Mouse (Mus musculus) intestine, embryonic 15.5 days (tissue): ENCODE measurements around the gene Rpl37a. TPM values are rescaled to one million over a fixed set of nuclear protein-coding genes. Genes with fewer than 3 reads are reported as not detected.

Experiments
- ATAC-seq: fragments of 200-750 bp; cut with Nextera tagmentation; 2 replicates; pipeline ENCODE4 v1.8.0; 2017; ENCODE audit warnings: moderate TSS enrichment, moderate library complexity
- H3K27ac ChIP-seq: fragments of 300-500 bp; sonication (generic); 2 replicates; pipeline ENCODE4 v1.5.1; 2015; ENCODE audit warnings: mild to moderate bottlenecking, inconsistent platforms
- H3K27me3 ChIP-seq: fragments of 300-500 bp; sonication (generic); replicated peaks from 2 replicates; pipeline ENCODE4 v1.6.1; 2015; ENCODE audit warnings: inconsistent platforms
- H3K36me3 ChIP-seq: fragments of 300-500 bp; sonication (generic); 2 replicates; pipeline ENCODE4 v1.6.1; 2015; ENCODE audit warnings: inconsistent platforms
- H3K4me1 ChIP-seq: fragments of 300-500 bp; sonication (generic); replicated peaks from 2 replicates; pipeline ENCODE4 v1.6.1; 2015; ENCODE audit warnings: inconsistent platforms
- H3K4me2 ChIP-seq: fragments of 300-500 bp; sonication (generic); replicated peaks from 2 replicates; pipeline ENCODE4 v1.6.1; 2015; ENCODE audit warnings: mild to moderate bottlenecking, inconsistent platforms
- H3K4me3 ChIP-seq: fragments of 300-500 bp; sonication (generic); replicated peaks from 2 replicates; pipeline ENCODE4 v1.5.1; 2015; ENCODE audit warnings: inconsistent platforms
- H3K9ac ChIP-seq: fragments of 300-500 bp; sonication (generic); 2 replicates; pipeline ENCODE4 v1.6.1; 2015; ENCODE audit warnings: inconsistent platforms
- H3K9me3 ChIP-seq: fragments of 300-500 bp; sonication (generic); 2 replicates; pipeline ENCODE4 v1.6.1; 2016; ENCODE audit warnings: inconsistent platforms
- WGBS: fragments of 180-500 bp; shearing (Covaris S2); methylation state at CpG from one replicate; pipeline ENCODE4 v1.1.7; 2015; 5-methylcytosine and 5-hydroxymethylcytosine counted together
- polyA plus RNA-seq: library from polyadenylated mRNA; unstranded; fragments of >200 nt; fragmentation: Nextera tagmentation; extraction: Ambion mirVana; gene quantifications from 2 replicates; pipeline ENCODE4 v1.2.1, GENCODE M21; 2015

Rpl37a gene
- polyA plus RNA-seq, 1 experiment from 2014 or later = 1,885 TPM

DNA sequence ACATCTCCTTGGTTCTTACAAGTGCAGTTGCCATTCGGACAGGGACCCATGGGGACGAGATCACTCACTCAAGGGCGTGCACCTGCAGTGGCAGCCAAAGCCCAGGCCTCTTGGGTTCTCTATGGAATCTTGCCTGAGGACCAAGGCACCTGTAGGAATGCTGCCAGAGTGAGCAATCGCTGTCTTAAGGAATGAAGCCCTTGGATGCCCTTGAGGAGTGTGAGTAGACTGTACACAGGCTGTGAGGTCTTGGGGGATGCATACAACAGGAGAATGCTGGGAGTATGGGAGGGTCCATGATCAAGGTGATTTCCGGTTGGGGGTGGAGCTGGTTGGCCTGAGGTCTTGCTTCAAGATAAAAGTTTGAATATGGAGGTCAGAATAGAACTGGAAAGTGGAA lies 30.3 kb downstream of the Rpl37a start:
- Histone ChIP-seq H3K9ac (no peak overlapping the region), H3K4me3 (no peak overlapping the region), H3K27me3 (no peaks in the 10 kb centered on the region), H3K4me2 (no peak overlapping the region), H3K9me3 (no peaks in the 10 kb centered on the region), H3K27ac (no peak overlapping the region), H3K36me3 (no peaks in the 10 kb centered on the region), H3K4me1 (peaks cover 11% of the 10 kb centered on the region)
- WGBS = 89% methylated on average over 5 of the region's 5 CpGs
- ATAC-seq = no peak

DNA sequence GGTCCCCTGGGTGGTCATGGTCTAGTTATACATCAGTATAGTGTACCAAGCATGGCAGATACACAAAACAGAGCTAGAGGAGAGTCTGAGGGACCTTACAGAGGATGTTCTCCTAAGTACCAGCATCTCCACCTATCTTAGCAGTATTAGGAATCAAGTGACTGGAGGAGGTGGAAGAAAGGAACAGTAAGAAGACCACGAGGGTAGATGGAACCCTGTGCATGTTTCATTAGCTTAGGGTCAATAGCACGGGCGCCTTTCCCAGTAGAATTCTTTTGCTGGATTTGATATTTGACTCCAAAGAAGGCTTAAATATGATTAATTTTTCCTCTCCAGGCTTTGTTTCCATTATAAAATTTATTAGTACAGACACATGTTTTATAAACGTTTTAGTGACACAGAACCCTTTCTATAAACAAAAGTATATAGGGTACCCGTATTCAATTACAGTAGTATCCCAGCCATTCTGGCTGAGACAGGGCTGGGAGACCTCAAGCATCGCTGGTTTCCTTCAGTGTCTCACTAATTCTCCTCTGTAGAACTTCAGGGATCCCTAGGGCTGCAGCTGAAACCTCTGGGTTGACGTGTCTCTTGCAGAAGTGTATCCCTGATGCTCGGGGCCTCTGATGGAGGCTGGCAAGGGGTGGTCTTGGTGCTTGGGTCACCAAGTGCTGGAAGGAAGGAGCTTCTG lies 33.9 kb downstream of the Rpl37a start:
- peak overlapping the region; percentile 70 for H3K27ac ChIP-seq
- no peak overlapping the region for H3K4me2 ChIP-seq
- 45% methylated on average over 8 of the region's 8 CpGs for WGBS
- H3K4me3 ChIP-seq = no peak overlapping the region
- ATAC-seq = peak; percentile 66
- no peaks in the 10 kb centered on the region for H3K36me3 ChIP-seq
- 0 out of 2 replicates have a peak, but pooled peaks cover 3% of the 10 kb centered on the region for H3K4me1 ChIP-seq
- no peaks in the 10 kb centered on the region for H3K27me3 ChIP-seq
- no peak overlapping the region for H3K9ac ChIP-seq
- H3K9me3 ChIP-seq = no peaks in the 10 kb centered on the region

DNA sequence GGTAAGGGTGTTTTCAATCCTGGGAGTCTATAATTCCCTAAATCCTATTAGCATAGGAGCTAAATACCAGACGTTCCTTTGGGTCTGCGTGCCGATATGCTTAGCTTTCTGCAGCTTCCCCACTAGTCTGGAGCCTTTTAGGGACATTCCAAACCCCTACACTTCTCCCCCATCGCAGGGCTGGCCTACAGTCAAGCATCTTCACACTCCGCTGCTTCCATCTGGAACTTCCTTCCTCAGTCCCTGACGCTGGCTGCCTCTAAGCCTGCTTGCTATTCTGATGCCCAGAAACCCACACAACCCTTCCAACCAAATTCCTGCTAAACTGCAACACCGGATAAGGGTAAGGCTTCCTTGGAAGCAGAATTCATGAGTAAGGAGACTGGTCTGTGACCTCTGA lies 35.3 kb downstream of the Rpl37a start:
- H3K9me3 ChIP-seq = no peaks in the 10 kb centered on the region
- no peak overlapping the region for H3K4me3 ChIP-seq
- no peaks in the 10 kb centered on the region for H3K36me3 ChIP-seq
- H3K9ac ChIP-seq = no peak overlapping the region
- H3K4me2 ChIP-seq = no peak overlapping the region
- H3K27ac ChIP-seq = 0 out of 2 replicates have a peak overlapping the region, but pooled peaks have one; percentile 9
- no peaks in the 10 kb centered on the region for H3K27me3 ChIP-seq
- 54% methylated on average over 7 of the region's 7 CpGs for WGBS
- 0 out of 2 replicates have a peak, but pooled peaks cover 3% of the 10 kb centered on the region for H3K4me1 ChIP-seq
- 0 out of 2 replicates have a peak, but pooled peaks have one; percentile 39 for ATAC-seq

GRCm38 (mm10) chr1:72751371-72751781 lies 40.3 kb downstream of the Rpl37a start:
- 71% methylated on average over 7 of the region's 7 CpGs for WGBS
- no peak for ATAC-seq
- no peak overlapping the region for H3K27ac ChIP-seq
- H3K4me2 ChIP-seq = no peak overlapping the region
- no peaks in the 10 kb centered on the region for H3K36me3 ChIP-seq
- H3K9me3 ChIP-seq = no peaks in the 10 kb centered on the region
- H3K4me3 ChIP-seq = no peak overlapping the region
- no peaks in the 10 kb centered on the region for H3K4me1 ChIP-seq
- H3K27me3 ChIP-seq = no peaks in the 10 kb centered on the region
- H3K9ac ChIP-seq = no peak overlapping the region

GRCm38 (mm10) chr1:72753211-72753610 lies 42.1 kb downstream of the Rpl37a start:
- Histone ChIP-seq H3K27me3 (no peaks in the 10 kb centered on the region), H3K9me3 (no peaks in the 10 kb centered on the region), H3K4me3 (no peak overlapping the region), H3K36me3 (no peaks in the 10 kb centered on the region), H3K4me2 (no peak overlapping the region), H3K27ac (no peak overlapping the region), H3K4me1 (no peaks in the 10 kb centered on the region), H3K9ac (no peak overlapping the region)
- ATAC-seq = no peak
- WGBS = 83% methylated on average over 6 of the region's 6 CpGs

- Histone ChIP-seq H3K27me3 (no peaks in the 10 kb centered on the region), H3K27ac (no peak overlapping the region), H3K9ac (no peak overlapping the region), H3K4me1 (no peaks in the 10 kb centered on the region), H3K4me3 (no peak overlapping the region), H3K9me3 (no peaks in the 10 kb centered on the region), H3K4me2 (no peak overlapping the region), H3K36me3 (no peaks in the 10 kb centered on the region)
- no peak for ATAC-seq
- 91% methylated on average over 8 of the region's 8 CpGs for WGBS
Observed at GRCm38 (mm10) chr1:72755227-72755626, 44.1 kb downstream of the Rpl37a start.

GRCm38 (mm10) chr1:72755801-72756200 lies 44.7 kb downstream of the Rpl37a start:
- ATAC-seq = no peak
- H3K36me3 ChIP-seq = no peaks in the 10 kb centered on the region

GRCm38 (mm10) chr1:72759758-72760157 lies 48.7 kb downstream of the Rpl37a start:
- no peak overlapping the region for H3K4me3 ChIP-seq
- WGBS = 85% methylated on average over 6 of the region's 6 CpGs
- no peak overlapping the region for H3K9ac ChIP-seq

More at GRCm38 (mm10) chr1:72755801-72756200, 44.7 kb downstream of the Rpl37a start:
- no peak overlapping the region for H3K4me2 ChIP-seq
- no peak overlapping the region for H3K27ac ChIP-seq
- H3K9me3 ChIP-seq = no peaks in the 10 kb centered on the region
- 40% methylated on average over 2 of the region's 2 CpGs for WGBS
- H3K4me1 ChIP-seq = no peaks in the 10 kb centered on the region
- H3K27me3 ChIP-seq = no peaks in the 10 kb centered on the region
- no peak overlapping the region for H3K9ac ChIP-seq
- no peak overlapping the region for H3K4me3 ChIP-seq

More at GRCm38 (mm10) chr1:72759758-72760157, 48.7 kb downstream of the Rpl37a start:
- H3K4me1 ChIP-seq = no peaks in the 10 kb centered on the region
- no peak overlapping the region for H3K27ac ChIP-seq
- no peaks in the 10 kb centered on the region for H3K27me3 ChIP-seq
- H3K36me3 ChIP-seq = no peaks in the 10 kb centered on the region
- H3K9me3 ChIP-seq = no peaks in the 10 kb centered on the region
- no peak for ATAC-seq
- H3K4me2 ChIP-seq = no peak overlapping the region

Other genes with a start within 250 kb of the Rpl37a start
- 0.37 and 0.38 TPM in 2 replicates for gene March4, start 174.4 kb upstream of the Rpl37a start, polyA plus RNA-seq
- 16.5 TPM in 2 replicates for gene Smarcal1, start 128.0 kb upstream of the Rpl37a start, polyA plus RNA-seq
- not detected in 2 replicates for gene Ankar, start 10.7 kb upstream of the Rpl37a start, polyA plus RNA-seq
- gene Igfbp2, start 113.2 kb downstream of the Rpl37a start, polyA plus RNA-seq = 147 and 148 TPM in 2 replicates
- gene Igfbp5, start 163.6 kb downstream of the Rpl37a start, polyA plus RNA-seq = 46.2 and 50.7 TPM in 2 replicates